In genomic region chr17:33649781-33650475, GRCm38 (mm10) we compare ENCODE assay signal across 11 mouse cellular contexts. TPM values are rescaled to one million over a fixed set of nuclear protein-coding genes. Genes with fewer than 3 reads are reported as not detected.
DNase-seq lines count a peak whose midpoint lies in the region; ATAC-seq and TF ChIP-seq lines count a peak whose summit lies in the region.
"Had no signal": no experiment of that assay in that cellular context is flagged by ENCODE, and none has a peak within 500 bp of the region (broad histone marks: within the 10 kb centered on the region; RNA-seq: fewer than 3 reads in every experiment).

No protein-coding gene starts in this region.

- ATAC-seq in hindbrain, embryonic 11.5 days (ENCODE audit: low FRiP score): 0 out of 2 replicates have a peak, but pooled peaks have one; percentile 51
- no peak for ATAC-seq in hindbrain, embryonic 13.5 days (ENCODE audit: low FRiP score)
- 0 out of 2 replicates have a peak, but pooled peaks have one; percentile 3 for ATAC-seq in common myeloid progenitor, adult 5-6 weeks (replicated peaks; ENCODE audit: low read depth, poor library complexity, severe bottlenecking)
- ATAC-seq in limb, embryonic 15.5 days (ENCODE audit: insufficient number of reproducible peaks, low FRiP score, low TSS enrichment, low read depth): peak; percentile 48

- H3K4me2 ChIP-seq in hindbrain, embryonic 11.5 days (replicated peaks; ENCODE audit: low read depth, low read length): no peak overlapping the region
- H3K4me2 ChIP-seq in hindbrain, embryonic 13.5 days: no peak overlapping the region
- no peak overlapping the region for H3K4me2 ChIP-seq in limb, embryonic 15.5 days

- no peak overlapping the region for H3K4me3 ChIP-seq in hindbrain, embryonic 11.5 days (ENCODE audit: low read depth, low read length)
- H3K4me3 ChIP-seq in hindbrain, embryonic 13.5 days: no peak overlapping the region
- H3K4me3 ChIP-seq in E14TG2a.4 (replicated peaks; ENCODE audit: low read length): peak overlapping the region; percentile 72
- H3K4me3 ChIP-seq in limb, embryonic 15.5 days: no peak overlapping the region

- no peak for TF ChIP-seq CTCF in E14TG2a.4 (conservative IDR thresholded peaks at IDR 0.05; ENCODE audit: low read length)

- H3K27me3 ChIP-seq in hindbrain, embryonic 11.5 days (ENCODE audit: control insufficient read depth, insufficient read depth, low read length): no peaks in the 10 kb centered on the region
- H3K27me3 ChIP-seq in hindbrain, embryonic 13.5 days: no peaks in the 10 kb centered on the region
- no peaks in the 10 kb centered on the region for H3K27me3 ChIP-seq in E14TG2a.4 (ENCODE audit: insufficient read depth, low read length)
- H3K27me3 ChIP-seq in limb, embryonic 15.5 days: no peaks in the 10 kb centered on the region

- no peak overlapping the region for H3K9ac ChIP-seq in hindbrain, embryonic 11.5 days (ENCODE audit: low read depth, low read length)
- no peak overlapping the region for H3K9ac ChIP-seq in hindbrain, embryonic 13.5 days
- H3K9ac ChIP-seq in limb, embryonic 15.5 days: no peak overlapping the region

- 99% methylated on average over 34 of the region's 34 CpGs for WGBS in hindbrain, embryonic 11.5 days
- 98% methylated on average over 34 of the region's 34 CpGs for WGBS in hindbrain, embryonic 13.5 days
- WGBS in limb, embryonic 15.5 days: 98% methylated on average over 34 of the region's 34 CpGs

- H3K9me3 ChIP-seq in hindbrain, embryonic 11.5 days (ENCODE audit: control insufficient read depth, low read length): no peaks in the 10 kb centered on the region
- no peaks in the 10 kb centered on the region for H3K9me3 ChIP-seq in hindbrain, embryonic 13.5 days
- H3K9me3 ChIP-seq in E14TG2a.4 (ENCODE audit: low read length): no peaks in the 10 kb centered on the region
- no peaks in the 10 kb centered on the region for H3K9me3 ChIP-seq in limb, embryonic 15.5 days

- peaks cover 22% of the 10 kb centered on the region for H3K36me3 ChIP-seq in hindbrain, embryonic 11.5 days (ENCODE audit: control insufficient read depth, insufficient read depth, low read length)
- H3K36me3 ChIP-seq in hindbrain, embryonic 13.5 days: peaks cover 93% of the 10 kb centered on the region
- peaks cover 99% of the 10 kb centered on the region for H3K36me3 ChIP-seq in E14TG2a.4 (ENCODE audit: insufficient read depth, low read length)
- H3K36me3 ChIP-seq in limb, embryonic 15.5 days: peaks cover 89% of the 10 kb centered on the region

- H3K27ac ChIP-seq in hindbrain, embryonic 11.5 days (ENCODE audit: low read depth, low read length): no peak overlapping the region
- no peak overlapping the region for H3K27ac ChIP-seq in hindbrain, embryonic 13.5 days
- H3K27ac ChIP-seq in limb, embryonic 15.5 days: no peak overlapping the region

- DNase-seq in hindbrain, embryonic 11.5 days (ENCODE audit: low spot score): no peak
- DNase-seq in thymus, postnatal 10 days (ENCODE audit: low spot score in 2 of 2): no peak
- no peak for DNase-seq in spleen, adult 12 weeks (ENCODE audit: low spot score)
- DNase-seq: adrenal gland, adult 2 months; cerebellum, adult 18-20 months; lung, adult 2 months; right cerebral cortex, postnatal 4 days had no signal

- H3K4me1 ChIP-seq in hindbrain, embryonic 11.5 days (replicated peaks; ENCODE audit: control insufficient read depth, insufficient read depth, low read length): no peaks in the 10 kb centered on the region
- no peaks in the 10 kb centered on the region for H3K4me1 ChIP-seq in hindbrain, embryonic 13.5 days (replicated peaks)
- H3K4me1 ChIP-seq in E14TG2a.4 (replicated peaks; ENCODE audit: low read depth, low read length): peaks cover 39% of the 10 kb centered on the region
- H3K4me1 ChIP-seq in limb, embryonic 15.5 days: no peaks in the 10 kb centered on the region

RNA-seq across cellular contexts. Expression of gene Pram1, which starts 12.1 kb away (rescaled TPM):
- 0.46 and 0.71 TPM in 2 replicates for polyA plus RNA-seq in hindbrain, embryonic 11.5 days (2014; fragmentation: Nextera tagmentation; extraction: Ambion mirVana)
- polyA plus RNA-seq in hindbrain, embryonic 13.5 days (2015; fragmentation: Nextera tagmentation; extraction: Ambion mirVana): 0.49 and 0.83 TPM in 2 replicates
- 2.8 TPM in 1 of 2 replicates, not detected in the other for total RNA-seq in common myeloid progenitor, adult 5-6 weeks (2017)
- polyA plus RNA-seq in limb, embryonic 15.5 days (2015; fragmentation: Nextera tagmentation; extraction: Ambion mirVana): 0.27 and 0.34 TPM in 2 replicates
- polyA plus RNA-seq: adrenal gland, adult 2 months; lung, adult 2 months had no signal

RNA-seq across cellular contexts. Expression of gene Zfp414, which starts 21.0 kb away (rescaled TPM):
- polyA plus RNA-seq in hindbrain, embryonic 11.5 days (2014; fragmentation: Nextera tagmentation; extraction: Ambion mirVana): 66.0 and 67.1 TPM in 2 replicates
- 68.9 and 70.0 TPM in 2 replicates for polyA plus RNA-seq in hindbrain, embryonic 13.5 days (2015; fragmentation: Nextera tagmentation; extraction: Ambion mirVana)
- 17.3 and 18.4 TPM in 2 replicates for total RNA-seq in common myeloid progenitor, adult 5-6 weeks (2017)
- polyA plus RNA-seq in limb, embryonic 15.5 days (2015; fragmentation: Nextera tagmentation; extraction: Ambion mirVana): 40.5 and 42.4 TPM in 2 replicates

RNA-seq across cellular contexts. Expression of gene Hnrnpm, which starts 36.7 kb away (rescaled TPM):
- 506 and 558 TPM in 2 replicates for polyA plus RNA-seq in hindbrain, embryonic 11.5 days (2014; fragmentation: Nextera tagmentation; extraction: Ambion mirVana)
- 241 and 245 TPM in 2 replicates for polyA plus RNA-seq in hindbrain, embryonic 13.5 days (2015; fragmentation: Nextera tagmentation; extraction: Ambion mirVana)
- 414 and 543 TPM in 2 replicates for total RNA-seq in common myeloid progenitor, adult 5-6 weeks (2017)
- 274 and 281 TPM in 2 replicates for polyA plus RNA-seq in limb, embryonic 15.5 days (2015; fragmentation: Nextera tagmentation; extraction: Ambion mirVana)
